Mouse (Mus musculus) heart, embryonic 15.5 days (tissue): ENCODE measurements around the gene Gm49405. TPM values are rescaled to one million over a fixed set of nuclear protein-coding genes. Genes with fewer than 3 reads are reported as not detected.
A peak's percentile ranks its signal among the peaks of the same experiment; 100 is the strongest.
"Not testable (repeated sequence)": the region's sequence is repeated elsewhere in the genome, so short reads cannot be mapped to it uniquely, and the experiment has no call there.

Experiments used
- ATAC-seq: fragments of 200-750 bp; cut with Nextera tagmentation; replicated peaks from 2 replicates; pipeline ENCODE4 v1.8.0; 2017; ENCODE audit warnings: low read depth, moderate TSS enrichment; ENCODE audit not compliant: insufficient number of reproducible peaks, insufficient read depth, low FRiP score
- H3K27ac ChIP-seq: fragments of 300-500 bp; sonication (generic); 2 replicates; pipeline ENCODE4 v1.5.1; 2015; ENCODE audit warnings: mild to moderate bottlenecking, inconsistent platforms
- H3K27me3 ChIP-seq: fragments of 300-500 bp; sonication (generic); 2 replicates; pipeline ENCODE4 v1.6.1; 2015; ENCODE audit warnings: inconsistent platforms
- H3K36me3 ChIP-seq: fragments of 300-500 bp; sonication (generic); 2 replicates; pipeline ENCODE4 v1.6.1; 2015; ENCODE audit warnings: mild to moderate bottlenecking, inconsistent platforms
- H3K4me1 ChIP-seq: fragments of 300-500 bp; sonication (generic); replicated peaks from 2 replicates; pipeline ENCODE4 v1.6.1; 2015; ENCODE audit warnings: inconsistent platforms
- H3K4me2 ChIP-seq: fragments of 300-500 bp; sonication (generic); 2 replicates; pipeline ENCODE4 v1.6.1; 2015; ENCODE audit warnings: inconsistent platforms, mild to moderate bottlenecking, moderate library complexity
- H3K4me3 ChIP-seq: fragments of 300-500 bp; sonication (generic); 2 replicates; pipeline ENCODE4 v1.5.1; 2015; ENCODE audit warnings: mild to moderate bottlenecking, inconsistent platforms
- H3K9ac ChIP-seq: fragments of 300-500 bp; sonication (generic); 2 replicates; pipeline ENCODE4 v1.6.1; 2015; ENCODE audit warnings: mild to moderate bottlenecking, inconsistent platforms
- H3K9me3 ChIP-seq: fragments of 300-500 bp; sonication (generic); replicated peaks from 2 replicates; pipeline ENCODE4 v1.6.1; 2016; ENCODE audit warnings: inconsistent platforms
- WGBS: fragments of 180-500 bp; shearing (Covaris S2); methylation state at CpG from one replicate; pipeline ENCODE4 v1.1.7; 2015; ENCODE audit warnings: mixed read lengths; 5-methylcytosine and 5-hydroxymethylcytosine counted together
- polyA plus RNA-seq: library from polyadenylated mRNA; unstranded; fragments of >200 nt; fragmentation: Nextera tagmentation; extraction: Ambion mirVana; gene quantifications from 2 replicates; pipeline ENCODE4 v1.2.1, GENCODE M21; 2015

The Gm49405 gene
- polyA plus RNA-seq, 1 experiment from 2014 or later = 4.5 TPM

DNA sequence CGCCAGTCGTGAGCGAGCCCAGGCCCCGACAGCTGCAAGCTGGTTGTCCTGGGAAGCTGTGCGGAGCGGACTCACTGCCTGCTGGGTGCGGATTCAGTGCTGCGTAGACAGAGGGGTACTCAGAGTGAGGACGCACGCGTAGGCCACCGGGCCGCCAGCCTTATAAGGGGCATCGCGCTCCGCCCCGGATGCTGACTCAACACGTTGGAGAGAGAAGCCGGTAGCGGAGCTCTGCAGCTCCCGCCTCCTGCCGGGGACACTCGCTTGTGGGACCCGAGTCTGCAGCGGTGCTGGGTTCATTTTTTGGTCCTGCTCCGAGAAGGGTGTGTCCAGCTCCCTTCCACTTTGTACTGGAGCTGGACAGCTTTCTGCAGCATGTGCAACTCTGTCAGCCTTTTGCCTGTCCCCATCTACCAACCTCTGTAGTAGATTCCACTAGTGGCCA is 37.4 kb downstream of the Gm49405 start, which contains the start of gene Gstp1:
Gene Gstp1, minus strand, starts transcription at position 198 of the 445 bp plus-strand sequence.
- Histone ChIP-seq H3K9me3 (no peaks in the 10 kb centered on the region), H3K4me2 (peak within 1 kb of the TSS; percentile 73), H3K27me3 (no peaks in the 10 kb centered on the region), H3K4me1 (peaks cover 23% of the 10 kb centered on the region), H3K9ac (peak within 1 kb of the TSS; percentile 74), H3K4me3 (peak within 1 kb of the TSS; percentile 76), H3K36me3 (no peaks in the 10 kb centered on the region; the same call in 1 of the 2 replicates), H3K27ac (peak within 1 kb of the TSS; percentile 78)
- peak; percentile 83 for ATAC-seq
- under 1% methylated on average over 26 of the region's 26 CpGs for WGBS

DNA sequence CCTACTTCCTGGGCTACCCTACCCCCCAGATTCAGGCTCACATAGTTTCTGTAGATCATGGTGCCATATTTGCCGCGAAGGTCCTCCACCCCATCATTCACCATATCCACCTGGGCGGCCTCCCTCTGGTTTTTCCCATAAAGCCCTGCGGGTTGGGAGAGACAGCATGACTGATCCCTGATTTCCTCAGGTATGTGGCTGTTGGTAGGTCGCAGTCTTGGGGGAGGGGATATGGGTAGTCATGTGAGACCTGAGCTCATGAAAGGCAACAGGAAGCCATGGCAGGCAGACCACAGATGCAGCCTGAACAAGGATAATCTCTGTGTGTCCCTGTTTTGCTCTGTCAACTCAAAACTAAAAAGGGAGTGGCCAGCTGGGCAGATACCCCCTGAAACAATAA is 40.5 kb downstream of the Gm49405 start:
- not testable (repeated sequence) for H3K4me2 ChIP-seq, H3K9ac ChIP-seq, H3K27me3 ChIP-seq, H3K4me3 ChIP-seq, H3K9me3 ChIP-seq, H3K27ac ChIP-seq, ATAC-seq, H3K36me3 ChIP-seq
- H3K4me1 ChIP-seq = peaks cover 22% of the 10 kb centered on the region
- WGBS = 83% methylated on average over 5 of the region's 5 CpGs

DNA sequence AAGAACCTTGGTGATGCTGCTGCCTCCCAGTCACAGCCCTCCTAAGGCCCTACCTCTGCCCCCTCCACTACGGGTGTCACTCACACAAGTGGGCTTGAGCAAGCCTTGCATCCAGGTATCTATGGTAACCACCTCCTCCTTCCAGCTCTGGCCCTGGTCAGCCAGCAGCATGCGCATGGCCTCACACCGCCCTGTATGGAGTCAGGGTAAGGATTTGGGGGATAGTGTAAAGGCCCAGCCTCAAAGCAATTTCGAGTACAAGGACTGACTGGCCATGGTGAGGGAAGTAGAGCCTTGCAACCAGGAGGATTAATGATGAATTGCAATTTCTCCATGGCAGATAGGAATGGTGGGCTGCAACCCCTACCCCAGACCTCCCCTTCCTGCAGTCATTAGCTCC is 41.1 kb downstream of the Gm49405 start:
- H3K27ac ChIP-seq, H3K9ac ChIP-seq, H3K4me3 ChIP-seq, H3K9me3 ChIP-seq, H3K4me2 ChIP-seq, H3K36me3 ChIP-seq, ATAC-seq, H3K27me3 ChIP-seq: not testable (repeated sequence)
- WGBS = 85% methylated on average over 3 of the region's 4 CpGs
- peaks cover 20% of the 10 kb centered on the region for H3K4me1 ChIP-seq

DNA sequence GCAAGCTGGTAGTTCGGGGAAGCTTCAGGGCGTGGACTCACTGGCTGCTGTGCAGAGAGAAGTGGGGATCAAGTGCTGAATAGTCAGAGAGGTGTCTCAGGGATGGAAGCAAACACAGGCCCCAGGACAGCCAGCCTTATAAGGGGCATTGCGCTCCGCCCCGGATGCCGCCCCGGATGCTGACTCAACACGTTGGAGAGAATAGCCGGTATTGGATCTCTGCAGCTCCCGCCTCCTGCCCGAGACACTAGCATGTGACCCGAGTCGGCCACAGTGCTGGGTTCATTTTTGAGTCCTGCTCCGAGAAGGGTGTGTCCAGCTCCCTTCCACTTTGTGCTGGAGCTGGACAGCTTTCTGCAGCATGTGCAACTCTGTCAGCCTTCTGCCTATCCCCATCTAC is 41.7 kb downstream of the Gm49405 start:
- WGBS = 64% methylated on average over 14 of the region's 14 CpGs
- no peak overlapping the region for H3K27ac ChIP-seq
- ATAC-seq = no peak
- no peak overlapping the region for H3K4me3 ChIP-seq
- no peak overlapping the region for H3K9ac ChIP-seq
- H3K4me1 ChIP-seq = peaks cover 20% of the 10 kb centered on the region
- H3K27me3 ChIP-seq = no peaks in the 10 kb centered on the region
- no peaks in the 10 kb centered on the region for H3K9me3 ChIP-seq
- no peak overlapping the region for H3K4me2 ChIP-seq
- no peaks in the 10 kb centered on the region for H3K36me3 ChIP-seq

DNA sequence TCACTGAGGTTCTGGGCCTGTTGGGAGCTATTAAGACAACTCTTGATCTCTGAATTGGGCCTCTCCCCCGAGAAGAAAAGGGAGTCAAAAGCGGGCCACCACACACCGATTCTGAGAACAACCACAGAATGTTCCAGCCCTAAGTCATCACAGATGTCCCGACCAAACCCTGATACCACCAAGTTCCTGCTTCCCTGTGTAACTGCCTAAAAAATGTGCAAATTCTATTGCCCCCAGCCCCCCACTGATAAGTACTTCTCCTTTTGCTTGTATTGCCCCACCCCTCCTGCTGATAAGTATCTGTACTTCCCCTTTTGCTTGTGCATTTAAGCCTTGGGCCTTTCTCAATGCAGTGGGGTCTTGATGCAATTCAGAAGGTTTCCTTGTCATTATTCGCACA is 43.7 kb downstream of the Gm49405 start:
- not testable (repeated sequence) for H3K9ac ChIP-seq, H3K27me3 ChIP-seq, ATAC-seq, H3K4me2 ChIP-seq, H3K4me3 ChIP-seq, H3K36me3 ChIP-seq, H3K27ac ChIP-seq, H3K9me3 ChIP-seq
- H3K4me1 ChIP-seq = peaks cover 11% of the 10 kb centered on the region
- WGBS = 76% methylated on average over 5 of the region's 5 CpGs

DNA sequence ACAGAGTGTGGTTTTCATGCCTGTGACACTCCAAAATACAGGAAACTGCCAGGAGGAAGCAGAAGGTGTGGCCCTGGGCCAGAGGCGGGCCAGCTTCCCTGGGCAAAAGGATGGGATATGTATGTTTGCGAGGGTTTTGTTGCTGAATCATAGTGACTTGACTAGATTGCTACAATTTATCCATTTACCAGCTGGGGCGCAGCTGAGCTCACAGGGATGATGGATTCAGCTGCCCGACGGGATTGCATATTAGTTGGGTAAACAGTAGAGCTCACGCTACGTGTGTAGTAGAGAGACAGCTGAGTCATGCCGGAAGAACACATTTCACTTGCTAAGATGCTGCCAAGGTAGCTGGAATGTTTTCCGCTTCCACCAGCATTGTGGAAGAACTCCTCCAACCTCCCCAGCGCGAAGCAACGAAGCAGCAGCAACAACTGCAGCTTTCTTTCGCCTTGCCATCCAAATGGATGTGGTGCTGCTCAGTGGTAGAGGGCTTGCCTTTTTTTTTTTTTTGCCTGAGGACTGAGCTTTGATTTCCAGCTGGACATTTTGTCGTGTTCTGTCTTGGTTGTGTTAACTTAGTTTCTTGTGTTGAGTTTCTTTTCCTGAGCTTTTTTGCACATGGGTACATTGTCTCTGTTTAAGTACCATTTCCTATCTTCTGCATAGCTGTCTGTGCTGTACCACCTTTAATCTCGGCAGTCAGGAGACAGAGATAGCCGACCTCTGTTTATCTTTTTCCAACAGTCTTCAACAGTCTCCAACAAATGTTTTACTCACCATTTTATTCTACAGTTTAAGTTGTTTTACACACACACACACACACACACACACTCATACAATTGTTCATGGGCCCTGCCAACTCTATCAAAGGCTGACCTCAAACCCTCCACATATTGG is 45.8 kb downstream of the Gm49405 start, which contains the start of gene Gstp2:
Gene Gstp2, minus strand, starts transcription at position 58 of the 900 bp plus-strand sequence.
- peak within 1 kb of the TSS; percentile 45 for H3K4me2 ChIP-seq
- H3K9me3 ChIP-seq = no peaks in the 10 kb centered on the region
- no peaks in the 10 kb centered on the region for H3K36me3 ChIP-seq
- 38% methylated on average over 16 of the region's 16 CpGs for WGBS
- peaks cover 11% of the 10 kb centered on the region for H3K4me1 ChIP-seq
- H3K27ac ChIP-seq = peak within 1 kb of the TSS; percentile 50
- no peak within 1 kb of the TSS for H3K9ac ChIP-seq
- ATAC-seq = peak; percentile 47; the same call in 1 of the 2 replicates
- peak within 1 kb of the TSS; percentile 12; the same call in 1 of the 2 replicates for H3K4me3 ChIP-seq
- no peaks in the 10 kb centered on the region for H3K27me3 ChIP-seq

DNA sequence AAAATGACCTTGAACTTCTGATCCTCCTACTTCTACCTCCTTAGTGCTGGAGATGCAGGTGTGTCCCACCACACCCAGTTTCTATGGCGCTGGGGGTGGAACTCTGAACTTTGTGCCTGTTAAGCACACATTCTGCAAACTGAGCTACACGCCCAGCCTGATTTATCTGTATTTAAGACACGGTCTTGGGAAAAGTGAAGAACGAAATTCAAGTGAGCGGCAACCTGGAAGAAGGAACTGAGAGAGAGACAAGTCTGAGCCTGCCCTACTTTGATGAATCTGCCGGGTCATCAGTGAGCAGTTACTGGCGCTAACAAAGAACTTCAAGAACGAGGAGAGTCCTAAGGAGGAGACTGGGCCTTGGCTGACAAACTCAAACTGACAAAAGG is 46.4 kb downstream of the Gm49405 start:
- Histone ChIP-seq H3K4me3 (no peak overlapping the region), H3K9me3 (no peaks in the 10 kb centered on the region), H3K27me3 (no peaks in the 10 kb centered on the region), H3K4me1 (peaks cover 11% of the 10 kb centered on the region), H3K9ac (no peak overlapping the region), H3K4me2 (no peak overlapping the region), H3K36me3 (no peaks in the 10 kb centered on the region), H3K27ac (peak overlapping the region; percentile 50; the same call in 1 of the 2 replicates)
- 80% methylated on average over 8 of the region's 8 CpGs for WGBS
- ATAC-seq = no peak

DNA sequence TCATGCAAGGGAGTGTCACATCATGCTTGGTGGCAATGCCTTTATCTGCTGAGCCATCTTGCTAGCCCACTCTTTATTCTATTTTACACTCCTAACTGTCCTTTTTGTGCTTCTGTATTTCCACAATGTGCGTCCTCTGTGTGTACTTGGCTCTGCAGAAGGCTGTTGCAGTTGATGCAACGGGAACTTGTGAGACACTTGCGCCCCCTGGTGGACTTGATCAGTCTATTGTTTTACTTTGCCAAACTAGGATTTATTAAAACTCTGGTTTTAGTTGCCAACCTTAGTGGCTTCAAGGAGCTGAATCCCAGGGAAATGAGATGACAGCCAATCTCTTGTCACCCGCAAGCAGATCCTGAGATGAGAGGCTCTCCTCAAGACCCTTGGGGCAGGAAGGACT is 47.4 kb downstream of the Gm49405 start:
- no peak for ATAC-seq
- no peaks in the 10 kb centered on the region for H3K9me3 ChIP-seq
- WGBS = 18% methylated on average over 4 of the region's 4 CpGs
- no peaks in the 10 kb centered on the region for H3K27me3 ChIP-seq
- no peak overlapping the region for H3K27ac ChIP-seq
- no peaks in the 10 kb centered on the region for H3K36me3 ChIP-seq
- no peak overlapping the region for H3K9ac ChIP-seq
- H3K4me1 ChIP-seq = peaks cover 7% of the 10 kb centered on the region
- H3K4me3 ChIP-seq = no peak overlapping the region
- H3K4me2 ChIP-seq = no peak overlapping the region

DNA sequence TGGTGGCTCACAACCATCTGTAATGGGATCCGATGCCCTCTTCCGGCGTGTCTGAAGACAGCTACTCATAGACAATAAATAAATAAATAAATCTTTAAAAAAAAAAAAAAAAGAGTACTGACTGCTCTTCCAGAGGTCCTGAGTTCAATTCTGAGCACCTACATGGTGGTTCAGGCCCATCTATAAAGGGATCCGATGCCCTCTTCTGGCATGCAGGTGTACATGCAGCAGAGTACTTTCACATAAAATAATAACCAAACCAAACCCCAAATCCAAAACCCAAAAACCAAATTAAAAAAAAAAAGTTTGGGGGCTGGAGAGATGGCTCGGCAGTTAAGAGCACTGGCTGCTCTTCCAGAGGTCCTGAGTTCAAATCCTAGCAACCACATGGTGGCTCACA is 48.6 kb downstream of the Gm49405 start:
- not testable (repeated sequence) for H3K9ac ChIP-seq, ATAC-seq, H3K36me3 ChIP-seq, H3K9me3 ChIP-seq, H3K4me1 ChIP-seq, H3K27me3 ChIP-seq, H3K4me3 ChIP-seq, H3K4me2 ChIP-seq, H3K27ac ChIP-seq
- 89% methylated on average over 5 of the region's 5 CpGs for WGBS

DNA sequence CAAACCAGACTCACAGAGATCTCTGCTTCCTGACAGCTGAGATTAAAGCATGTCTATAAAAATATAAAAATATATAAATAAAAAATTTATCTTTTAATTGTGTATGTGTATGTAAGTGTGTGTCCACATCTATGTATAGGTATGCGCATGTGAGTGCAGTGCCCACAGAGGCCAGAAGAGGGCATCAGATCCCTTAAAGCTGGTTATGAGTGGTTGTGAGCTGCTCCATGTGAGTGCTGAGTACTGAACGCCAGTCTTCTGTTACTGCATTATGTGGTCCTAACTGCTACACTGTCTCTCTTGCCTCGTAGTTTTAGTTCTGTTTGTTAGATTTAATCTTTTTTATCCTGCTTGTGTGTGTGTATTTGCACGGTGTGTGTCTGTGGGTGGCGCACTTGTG is 50.6 kb downstream of the Gm49405 start:
- Histone ChIP-seq H3K9ac (no peak overlapping the region), H3K4me3 (no peak overlapping the region), H3K9me3 (no peaks in the 10 kb centered on the region), H3K4me1 (peaks cover 14% of the 10 kb centered on the region), H3K36me3 (no peaks in the 10 kb centered on the region), H3K4me2 (no peak overlapping the region), H3K27me3 (no peaks in the 10 kb centered on the region), H3K27ac (no peak overlapping the region)
- ATAC-seq = no peak
- WGBS = 89% methylated on average over 5 of the region's 5 CpGs

DNA sequence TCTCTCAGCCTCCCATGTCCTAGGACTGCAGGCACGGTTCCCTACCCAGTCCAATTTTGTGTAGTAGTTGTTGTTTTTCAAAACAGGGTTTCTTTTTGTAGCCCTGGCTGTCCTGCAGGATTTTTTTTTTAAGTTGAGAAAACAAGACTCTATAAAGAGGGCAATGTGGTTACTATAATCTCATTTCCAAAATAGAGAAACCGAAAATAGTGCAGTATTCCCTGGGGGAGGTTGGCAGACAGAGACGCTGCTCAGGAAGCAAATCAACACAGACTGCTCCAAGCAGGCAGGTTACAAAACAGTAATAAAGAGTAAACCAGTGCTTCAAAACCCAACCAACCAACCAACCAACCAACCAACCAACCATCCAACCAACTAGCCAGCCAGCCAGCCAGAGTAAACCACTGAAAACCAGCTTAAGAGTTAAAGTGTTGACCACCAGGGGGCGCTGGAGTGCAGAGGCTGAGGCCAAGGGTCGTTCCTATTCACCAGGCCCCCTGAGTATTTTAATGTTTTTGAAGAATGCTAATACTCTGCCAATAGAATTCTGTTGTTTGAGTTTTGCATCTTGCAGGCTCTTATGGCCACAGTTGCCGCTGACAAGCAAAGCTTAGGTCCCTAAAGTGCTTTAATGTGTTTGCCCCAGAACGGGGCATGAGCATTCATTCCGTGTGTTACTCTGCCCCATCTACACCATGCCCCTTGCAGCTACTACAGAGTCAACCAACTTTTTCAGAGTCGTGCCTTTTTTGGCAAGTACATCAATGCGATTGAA is 51.5 kb downstream of the Gm49405 start:
- no peaks in the 10 kb centered on the region for H3K27me3 ChIP-seq
- H3K27ac ChIP-seq = no peak overlapping the region
- H3K4me2 ChIP-seq = no peak overlapping the region
- ATAC-seq = no peak
- no peaks in the 10 kb centered on the region for H3K36me3 ChIP-seq
- no peak overlapping the region for H3K9ac ChIP-seq
- no peak overlapping the region for H3K4me3 ChIP-seq
- H3K9me3 ChIP-seq = no peaks in the 10 kb centered on the region
- peaks cover 16% of the 10 kb centered on the region for H3K4me1 ChIP-seq
- 47% methylated on average over 10 of the region's 10 CpGs for WGBS
